Mouse (Mus musculus): Measurements from ENCODE around the gene Coro2b. TPM values are rescaled to one million over a fixed set of nuclear protein-coding genes. Genes with fewer than 3 reads are reported as not detected.

The Coro2b gene
- polyA plus RNA-seq, 1 experiment from 2014 or later, result 9.0 TPM

GRCm38 (mm10) chr9:62460086-62460485 is 76.8 kb downstream of the Coro2b start:
- no peaks in the 10 kb centered on the region for H3K36me3 ChIP-seq (ENCODE audit: control insufficient read depth, insufficient read depth, low read length)
- H3K27ac ChIP-seq (ENCODE audit: low read depth), result no peak overlapping the region
- H3K4me2 ChIP-seq (ENCODE audit: low read length), result no peak overlapping the region
- DNase-seq (ENCODE audit: low spot score) (no peak), ATAC-seq (replicated peaks; ENCODE audit: low FRiP score, low TSS enrichment, low read depth) (no peak)
- H3K4me1 ChIP-seq (replicated peaks; ENCODE audit: control insufficient read depth, insufficient read depth, low read length), result peaks cover 11% of the 10 kb centered on the region
- H3K9me3 ChIP-seq (ENCODE audit: control insufficient read depth, low read length), result no peaks in the 10 kb centered on the region
- no peak overlapping the region for H3K9ac ChIP-seq (ENCODE audit: low read length)
- WGBS, result 85% methylated on average over 7 of the region's 7 CpGs
- no peaks in the 10 kb centered on the region for H3K27me3 ChIP-seq (replicated peaks; ENCODE audit: control insufficient read depth, insufficient read depth, low read length)
- H3K4me3 ChIP-seq (ENCODE audit: low read depth, low read length), result no peak overlapping the region

GRCm38 (mm10) chr9:62458457-62458856 is 78.4 kb downstream of the Coro2b start:
- no peak overlapping the region for H3K9ac ChIP-seq (ENCODE audit: low read length)
- 92% methylated on average over 3 of the region's 3 CpGs for WGBS
- no peaks in the 10 kb centered on the region for H3K36me3 ChIP-seq (ENCODE audit: control insufficient read depth, insufficient read depth, low read length)
- H3K27me3 ChIP-seq (replicated peaks; ENCODE audit: control insufficient read depth, insufficient read depth, low read length), result no peaks in the 10 kb centered on the region
- no peak overlapping the region for H3K4me2 ChIP-seq (ENCODE audit: low read length)
- H3K4me3 ChIP-seq (ENCODE audit: low read depth, low read length), result no peak overlapping the region
- H3K9me3 ChIP-seq (ENCODE audit: control insufficient read depth, low read length), result no peaks in the 10 kb centered on the region
- H3K4me1 ChIP-seq (replicated peaks; ENCODE audit: control insufficient read depth, insufficient read depth, low read length), result peaks cover 14% of the 10 kb centered on the region
- ATAC-seq (replicated peaks; ENCODE audit: low FRiP score, low TSS enrichment, low read depth) (no peak), DNase-seq (ENCODE audit: low spot score) (no peak)
- no peak overlapping the region for H3K27ac ChIP-seq (ENCODE audit: low read depth)

- Histone ChIP-seq H3K27ac (ENCODE audit: low read depth) (peak overlapping the region; percentile 54), H3K9me3 (ENCODE audit: control insufficient read depth, low read length) (no peaks in the 10 kb centered on the region), H3K27me3 (replicated peaks; ENCODE audit: control insufficient read depth, insufficient read depth, low read length) (no peaks in the 10 kb centered on the region), H3K9ac (ENCODE audit: low read length) (0 out of 2 replicates have a peak overlapping the region, but pooled peaks have one; percentile 3), H3K4me1 (replicated peaks; ENCODE audit: control insufficient read depth, insufficient read depth, low read length) (peaks cover 14% of the 10 kb centered on the region), H3K36me3 (ENCODE audit: control insufficient read depth, insufficient read depth, low read length) (no peaks in the 10 kb centered on the region), H3K4me2 (ENCODE audit: low read length) (peak overlapping the region; percentile 23; the same call in 1 of the 2 replicates), H3K4me3 (ENCODE audit: low read depth, low read length) (no peak overlapping the region)
- ATAC-seq (replicated peaks; ENCODE audit: low FRiP score, low TSS enrichment, low read depth) (peak; percentile 73; the same call in 1 of the 2 replicates), DNase-seq (ENCODE audit: low spot score) (peak; percentile 83)
- 14% methylated on average over 5 of the region's 5 CpGs for WGBS
These were observed 80.8 kb downstream of the Coro2b start for GRCm38 (mm10) chr9:62456015-62456414.

DNA sequence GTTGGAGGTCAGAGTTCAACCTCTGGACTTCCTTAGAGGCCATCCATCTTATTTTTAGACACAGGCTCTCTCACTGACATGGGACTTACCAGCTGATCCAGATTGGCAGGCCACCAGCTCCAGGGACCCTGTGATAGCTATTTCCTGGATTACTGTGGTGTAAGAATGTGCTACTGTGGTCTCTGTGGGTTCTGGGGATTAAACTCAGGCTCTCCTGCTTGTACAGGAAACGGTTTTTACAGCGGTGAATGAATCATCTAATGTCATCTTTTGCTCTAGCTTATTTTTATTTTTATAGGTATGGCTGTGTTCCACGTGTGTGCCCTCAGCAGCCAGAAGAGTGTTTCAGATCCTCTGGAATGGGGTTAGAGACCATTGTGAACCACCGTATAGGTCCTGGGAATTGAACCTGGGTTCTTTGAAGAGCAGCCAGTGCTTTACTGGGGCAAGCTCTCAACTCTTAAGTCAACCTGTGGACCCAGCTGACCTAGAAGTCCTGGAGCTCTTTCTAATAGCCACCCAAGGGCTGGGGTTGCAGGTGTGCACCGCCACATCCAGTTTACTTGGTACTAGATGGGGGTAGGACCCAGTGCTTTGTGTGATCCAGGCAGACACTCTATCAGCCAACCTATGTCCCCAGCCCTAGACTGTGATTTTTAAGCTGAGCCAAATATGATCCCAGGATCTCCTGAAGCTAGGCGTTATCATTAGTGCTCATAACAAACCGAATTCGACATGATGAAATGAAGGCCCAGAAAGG is 81.5 kb downstream of the Coro2b start:
- Histone ChIP-seq H3K4me2 (ENCODE audit: low read length) (0 out of 2 replicates have a peak overlapping the region, but pooled peaks have one; percentile 23), H3K4me3 (ENCODE audit: low read depth, low read length) (no peak overlapping the region), H3K9me3 (ENCODE audit: control insufficient read depth, low read length) (no peaks in the 10 kb centered on the region), H3K27ac (ENCODE audit: low read depth) (peak overlapping the region; percentile 54), H3K27me3 (replicated peaks; ENCODE audit: control insufficient read depth, insufficient read depth, low read length) (no peaks in the 10 kb centered on the region), H3K4me1 (replicated peaks; ENCODE audit: control insufficient read depth, insufficient read depth, low read length) (peaks cover 14% of the 10 kb centered on the region), H3K36me3 (ENCODE audit: control insufficient read depth, insufficient read depth, low read length) (no peaks in the 10 kb centered on the region), H3K9ac (ENCODE audit: low read length) (0 out of 2 replicates have a peak overlapping the region, but pooled peaks have one; percentile 3)
- WGBS, result 59% methylated on average over 8 of the region's 8 CpGs
- ATAC-seq (replicated peaks; ENCODE audit: low FRiP score, low TSS enrichment, low read depth) (no peak), DNase-seq (ENCODE audit: low spot score) (no peak)

GRCm38 (mm10) chr9:62452373-62452993 is 84.4 kb downstream of the Coro2b start:
- Histone ChIP-seq H3K36me3 (ENCODE audit: control insufficient read depth, insufficient read depth, low read length) (no peaks in the 10 kb centered on the region), H3K27ac (ENCODE audit: low read depth) (0 out of 2 replicates have a peak overlapping the region, but pooled peaks have one; percentile 11), H3K4me3 (ENCODE audit: low read depth, low read length) (no peak overlapping the region), H3K4me2 (ENCODE audit: low read length) (no peak overlapping the region), H3K9ac (ENCODE audit: low read length) (no peak overlapping the region), H3K9me3 (ENCODE audit: control insufficient read depth, low read length) (no peaks in the 10 kb centered on the region), H3K4me1 (replicated peaks; ENCODE audit: control insufficient read depth, insufficient read depth, low read length) (peaks cover 14% of the 10 kb centered on the region), H3K27me3 (replicated peaks; ENCODE audit: control insufficient read depth, insufficient read depth, low read length) (no peaks in the 10 kb centered on the region)
- WGBS, result 84% methylated on average over 8 of the region's 8 CpGs
- ATAC-seq (replicated peaks; ENCODE audit: low FRiP score, low TSS enrichment, low read depth) (no peak), DNase-seq (ENCODE audit: low spot score) (no peak)

GRCm38 (mm10) chr9:62451585-62452372 is 85.1 kb downstream of the Coro2b start:
- Histone ChIP-seq H3K27ac (ENCODE audit: low read depth) (peak overlapping the region; percentile 11; the same call in 1 of the 2 replicates), H3K27me3 (replicated peaks; ENCODE audit: control insufficient read depth, insufficient read depth, low read length) (no peaks in the 10 kb centered on the region), H3K4me3 (ENCODE audit: low read depth, low read length) (no peak overlapping the region), H3K4me2 (ENCODE audit: low read length) (no peak overlapping the region), H3K36me3 (ENCODE audit: control insufficient read depth, insufficient read depth, low read length) (no peaks in the 10 kb centered on the region), H3K9me3 (ENCODE audit: control insufficient read depth, low read length) (no peaks in the 10 kb centered on the region), H3K4me1 (replicated peaks; ENCODE audit: control insufficient read depth, insufficient read depth, low read length) (peaks cover 14% of the 10 kb centered on the region), H3K9ac (ENCODE audit: low read length) (no peak overlapping the region)
- ATAC-seq (replicated peaks; ENCODE audit: low FRiP score, low TSS enrichment, low read depth) (no peak; the same call in 1 of the 2 replicates), DNase-seq (ENCODE audit: low spot score) (no peak)
- WGBS, result 68% methylated on average over 8 of the region's 8 CpGs

DNA sequence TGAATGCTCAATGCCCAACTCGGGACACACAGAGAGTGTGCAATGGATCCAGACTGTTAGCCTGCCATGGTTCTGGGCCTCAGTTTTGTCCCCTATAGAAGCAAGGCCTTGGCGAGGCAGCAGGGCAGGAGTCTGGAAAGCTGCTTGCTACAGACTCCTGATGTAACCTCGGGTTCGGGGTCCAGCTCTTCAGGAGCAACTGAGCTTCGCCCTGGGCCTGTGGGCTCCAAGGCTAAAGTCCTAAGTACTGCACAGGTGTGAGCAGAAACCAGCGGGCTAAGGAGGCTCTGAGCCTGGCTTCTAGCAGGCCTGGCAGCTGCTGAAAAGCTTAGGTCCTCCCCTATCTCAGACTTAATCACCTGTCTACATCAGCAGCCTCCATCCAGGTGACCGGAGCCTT is 86.0 kb downstream of the Coro2b start:
- H3K9ac ChIP-seq (ENCODE audit: low read length), result no peak overlapping the region
- peaks cover 11% of the 10 kb centered on the region for H3K4me1 ChIP-seq (replicated peaks; ENCODE audit: control insufficient read depth, insufficient read depth, low read length)
- H3K36me3 ChIP-seq (ENCODE audit: control insufficient read depth, insufficient read depth, low read length), result no peaks in the 10 kb centered on the region
- 78% methylated on average over 7 of the region's 7 CpGs for WGBS
- no peaks in the 10 kb centered on the region for H3K27me3 ChIP-seq (replicated peaks; ENCODE audit: control insufficient read depth, insufficient read depth, low read length)
- no peak overlapping the region for H3K27ac ChIP-seq (ENCODE audit: low read depth)
- H3K4me3 ChIP-seq (ENCODE audit: low read depth, low read length), result no peak overlapping the region
- H3K4me2 ChIP-seq (ENCODE audit: low read length), result no peak overlapping the region
- no peak for DNase-seq (ENCODE audit: low spot score)
- no peak for ATAC-seq (replicated peaks; ENCODE audit: low FRiP score, low TSS enrichment, low read depth)
- no peaks in the 10 kb centered on the region for H3K9me3 ChIP-seq (ENCODE audit: control insufficient read depth, low read length)

DNA sequence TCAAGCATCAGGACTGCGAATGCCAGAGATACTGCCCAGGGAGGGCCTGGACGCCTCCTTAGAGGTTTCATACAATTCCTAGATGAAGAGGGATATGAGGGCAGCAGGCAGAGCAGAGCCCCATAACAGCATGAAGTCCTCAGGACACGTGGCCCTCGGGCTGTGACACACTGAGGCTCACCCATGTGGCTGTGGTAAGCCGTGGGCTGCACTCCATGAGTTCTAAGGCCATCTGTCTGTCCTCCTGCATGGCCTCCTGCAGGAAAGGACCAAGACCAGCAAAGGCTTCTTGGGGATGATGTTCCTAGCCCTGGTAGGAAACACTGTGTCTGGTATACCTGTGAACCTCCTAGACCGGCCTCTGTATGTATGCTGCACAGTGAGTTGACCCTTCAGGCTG is 86.5 kb downstream of the Coro2b start:
- Histone ChIP-seq H3K9me3 (ENCODE audit: control insufficient read depth, low read length) (no peaks in the 10 kb centered on the region), H3K36me3 (ENCODE audit: control insufficient read depth, insufficient read depth, low read length) (no peaks in the 10 kb centered on the region), H3K27me3 (replicated peaks; ENCODE audit: control insufficient read depth, insufficient read depth, low read length) (no peaks in the 10 kb centered on the region), H3K27ac (ENCODE audit: low read depth) (no peak overlapping the region), H3K9ac (ENCODE audit: low read length) (no peak overlapping the region), H3K4me1 (replicated peaks; ENCODE audit: control insufficient read depth, insufficient read depth, low read length) (peaks cover 6% of the 10 kb centered on the region), H3K4me2 (ENCODE audit: low read length) (no peak overlapping the region), H3K4me3 (ENCODE audit: low read depth, low read length) (no peak overlapping the region)
- DNase-seq (ENCODE audit: low spot score) (no peak), ATAC-seq (replicated peaks; ENCODE audit: low FRiP score, low TSS enrichment, low read depth) (no peak)
- WGBS, result 78% methylated on average over 6 of the region's 6 CpGs

Data from intestine, embryonic 14.5 days (tissue).